Mouse (Mus musculus): Measurements from ENCODE around the gene Dnlz. TPM values are rescaled to one million over a fixed set of nuclear protein-coding genes. Genes with fewer than 3 reads are reported as not detected.

Dnlz gene
- polyA plus RNA-seq, 1 experiment from 2014 or later = 32.6 TPM

DNA sequence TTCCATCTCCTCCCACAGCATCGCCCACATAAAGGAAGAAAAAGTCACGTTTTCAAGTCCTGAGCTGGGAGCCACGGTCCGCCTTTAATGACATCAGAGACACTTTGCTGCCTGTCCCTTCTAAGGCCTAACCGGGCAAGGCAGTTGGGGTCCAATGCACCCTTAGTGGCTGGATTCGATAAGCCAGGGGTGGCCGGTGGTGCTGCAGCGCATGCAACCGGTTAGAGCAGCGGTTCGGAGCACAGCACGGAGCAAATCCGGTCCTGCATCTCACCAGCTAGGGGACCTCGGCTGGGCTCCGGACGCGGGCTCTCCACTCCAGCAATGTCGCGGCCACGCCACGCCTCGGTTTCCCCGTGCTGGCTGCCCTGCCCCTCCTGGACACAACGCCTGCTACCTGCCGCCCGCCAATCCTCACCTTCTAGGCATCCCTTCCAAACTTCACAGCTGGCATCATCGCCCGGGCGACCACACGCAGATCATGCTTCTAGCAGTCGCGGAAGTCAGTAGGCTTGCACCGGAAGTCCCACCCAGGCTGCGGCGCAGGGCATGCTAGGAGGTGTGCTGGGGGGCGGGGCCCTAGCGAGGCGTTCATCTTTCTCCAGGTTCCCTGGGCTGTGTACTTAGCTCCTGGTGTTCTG, 28.3 kb upstream of the Dnlz start, which contains the start of gene Snapc4:
TSS of gene Snapc4 (minus strand) at position 523 of the 641 bp plus-strand sequence.
- H3K9me3 ChIP-seq = no peaks in the 10 kb centered on the region
- under 1% methylated on average over 38 of the region's 38 CpGs for WGBS
- peaks cover 55% of the 10 kb centered on the region for H3K36me3 ChIP-seq

GRCm38 (mm10) chr2:26372396-26372795, 20.5 kb upstream of the Dnlz start:
- H3K36me3 ChIP-seq = peaks cover 92% of the 10 kb centered on the region
- no peak overlapping the region for H3K27ac ChIP-seq (replicated peaks)
- H3K27me3 ChIP-seq = no peaks in the 10 kb centered on the region
- no peak overlapping the region for H3K4me2 ChIP-seq
- H3K9me3 ChIP-seq = no peaks in the 10 kb centered on the region
- no peak overlapping the region for H3K9ac ChIP-seq
- ATAC-seq (ENCODE audit: low FRiP score, low read depth) = no peak
- H3K4me3 ChIP-seq = no peak overlapping the region
- H3K4me1 ChIP-seq (replicated peaks) = no peaks in the 10 kb centered on the region
- 96% methylated on average over 8 of the region's 8 CpGs for WGBS

More for the DNA sequence above, 28.3 kb upstream of the Dnlz start, which contains the start of gene Snapc4:
- Histone ChIP-seq H3K4me1 (replicated peaks) (peaks cover 18% of the 10 kb centered on the region), H3K27me3 (no peaks in the 10 kb centered on the region), H3K9ac (peak within 1 kb of the TSS; percentile 67), H3K27ac (replicated peaks) (peak within 1 kb of the TSS; percentile 68), H3K4me3 (peak within 1 kb of the TSS; percentile 71), H3K4me2 (peak within 1 kb of the TSS; percentile 85)
- peak; percentile 97 for ATAC-seq (ENCODE audit: low FRiP score, low read depth)

DNA sequence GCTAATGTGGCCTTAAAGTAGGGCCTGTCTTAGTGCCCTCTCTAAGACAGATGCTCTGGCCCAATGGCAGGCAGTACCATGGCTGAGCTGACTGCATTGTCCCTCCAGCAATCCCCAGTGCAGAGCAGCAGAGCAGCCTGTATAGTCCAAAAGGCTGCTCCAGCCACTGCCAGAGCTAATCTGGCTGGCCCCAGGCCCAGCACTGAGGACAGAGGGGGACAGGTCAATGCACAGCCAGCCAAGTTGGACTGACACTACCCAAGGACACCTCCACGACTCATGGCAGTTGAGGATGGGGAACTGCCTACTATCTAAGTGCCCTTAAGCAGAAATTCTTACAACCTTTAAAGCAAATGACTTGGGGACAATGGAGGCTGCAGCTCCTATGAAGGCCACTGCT, 16.7 kb upstream of the Dnlz start:
- Histone ChIP-seq H3K4me2 (no peak overlapping the region), H3K9me3 (no peaks in the 10 kb centered on the region), H3K36me3 (peaks cover 86% of the 10 kb centered on the region), H3K27ac (replicated peaks) (no peak overlapping the region), H3K4me1 (replicated peaks) (no peaks in the 10 kb centered on the region), H3K27me3 (no peaks in the 10 kb centered on the region), H3K9ac (no peak overlapping the region), H3K4me3 (no peak overlapping the region)
- 88% methylated on average over 1 of the region's 1 CpGs for WGBS
- no peak for ATAC-seq (ENCODE audit: low FRiP score, low read depth)

- H3K27me3 ChIP-seq = no peaks in the 10 kb centered on the region
- no peaks in the 10 kb centered on the region for H3K9me3 ChIP-seq
- peaks cover 84% of the 10 kb centered on the region for H3K36me3 ChIP-seq
- no peaks in the 10 kb centered on the region for H3K4me1 ChIP-seq (replicated peaks)
- no peak for ATAC-seq (ENCODE audit: low FRiP score, low read depth)
- H3K9ac ChIP-seq = no peak overlapping the region
- 97% methylated on average over 6 of the region's 6 CpGs for WGBS
- H3K27ac ChIP-seq (replicated peaks) = no peak overlapping the region
- H3K4me3 ChIP-seq = no peak overlapping the region
- H3K4me2 ChIP-seq = no peak overlapping the region
Observed at GRCm38 (mm10) chr2:26367911-26368310, 16.0 kb upstream of the Dnlz start.

- Histone ChIP-seq H3K4me3 (no peak overlapping the region), H3K36me3 (peaks cover 57% of the 10 kb centered on the region), H3K4me1 (replicated peaks) (no peaks in the 10 kb centered on the region), H3K9ac (no peak overlapping the region), H3K9me3 (no peaks in the 10 kb centered on the region), H3K27me3 (no peaks in the 10 kb centered on the region), H3K27ac (replicated peaks) (no peak overlapping the region), H3K4me2 (no peak overlapping the region)
- no peak for ATAC-seq (ENCODE audit: low FRiP score, low read depth)
- 79% methylated on average over 10 of the region's 10 CpGs for WGBS
Observed at GRCm38 (mm10) chr2:26364738-26365465, 13.0 kb upstream of the Dnlz start.

DNA sequence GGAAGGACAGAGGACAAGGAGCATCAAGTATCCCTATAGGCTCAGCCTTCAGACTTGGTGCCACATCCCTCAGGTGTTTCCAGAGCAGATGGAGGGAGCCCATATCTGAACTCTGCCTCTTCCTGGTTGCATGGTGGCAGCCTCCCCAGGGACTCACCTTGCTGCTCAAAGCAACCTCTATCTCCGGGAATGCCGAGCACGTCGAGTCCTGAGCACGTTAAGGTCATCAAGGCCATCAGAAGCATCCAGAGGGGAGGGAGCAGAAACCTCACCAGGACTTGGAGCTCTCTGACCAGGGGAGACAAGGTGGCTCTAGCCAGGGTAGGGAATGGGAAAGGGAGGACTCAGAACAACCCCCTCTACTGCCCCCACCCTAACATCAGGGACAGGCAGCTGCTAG, 11.6 kb upstream of the Dnlz start:
- Histone ChIP-seq H3K27ac (replicated peaks) (no peak overlapping the region), H3K4me3 (no peak overlapping the region), H3K9ac (no peak overlapping the region), H3K36me3 (peaks cover 45% of the 10 kb centered on the region), H3K4me1 (replicated peaks) (no peaks in the 10 kb centered on the region), H3K27me3 (no peaks in the 10 kb centered on the region), H3K9me3 (no peaks in the 10 kb centered on the region), H3K4me2 (no peak overlapping the region)
- no peak for ATAC-seq (ENCODE audit: low FRiP score, low read depth)
- 90% methylated on average over 5 of the region's 5 CpGs for WGBS

DNA sequence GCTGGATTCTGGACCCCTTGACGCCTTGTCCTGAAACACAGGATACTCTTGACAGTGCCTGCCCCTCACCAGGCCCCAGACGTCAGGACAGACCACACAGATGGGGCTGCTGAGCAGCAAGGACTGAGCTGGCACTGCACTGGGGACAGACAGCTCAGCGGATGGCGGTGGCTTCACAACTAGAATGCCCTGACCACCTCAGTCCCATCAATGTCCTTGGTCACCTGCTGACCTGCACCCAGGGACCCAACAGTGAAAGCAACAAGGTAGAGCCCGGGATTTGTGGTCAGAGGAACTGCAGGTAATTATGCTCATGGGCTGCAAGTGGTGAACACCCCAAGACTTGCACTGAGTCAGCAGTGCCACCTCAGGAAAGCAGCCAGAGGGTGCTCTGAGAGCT, 11.1 kb upstream of the Dnlz start:
- no peak overlapping the region for H3K9ac ChIP-seq
- H3K27me3 ChIP-seq = no peaks in the 10 kb centered on the region
- no peaks in the 10 kb centered on the region for H3K4me1 ChIP-seq (replicated peaks)
- peaks cover 40% of the 10 kb centered on the region for H3K36me3 ChIP-seq
- no peaks in the 10 kb centered on the region for H3K9me3 ChIP-seq
- ATAC-seq (ENCODE audit: low FRiP score, low read depth) = no peak
- H3K4me2 ChIP-seq = no peak overlapping the region
- no peak overlapping the region for H3K27ac ChIP-seq (replicated peaks)
- H3K4me3 ChIP-seq = no peak overlapping the region
- 84% methylated on average over 5 of the region's 5 CpGs for WGBS

DNA sequence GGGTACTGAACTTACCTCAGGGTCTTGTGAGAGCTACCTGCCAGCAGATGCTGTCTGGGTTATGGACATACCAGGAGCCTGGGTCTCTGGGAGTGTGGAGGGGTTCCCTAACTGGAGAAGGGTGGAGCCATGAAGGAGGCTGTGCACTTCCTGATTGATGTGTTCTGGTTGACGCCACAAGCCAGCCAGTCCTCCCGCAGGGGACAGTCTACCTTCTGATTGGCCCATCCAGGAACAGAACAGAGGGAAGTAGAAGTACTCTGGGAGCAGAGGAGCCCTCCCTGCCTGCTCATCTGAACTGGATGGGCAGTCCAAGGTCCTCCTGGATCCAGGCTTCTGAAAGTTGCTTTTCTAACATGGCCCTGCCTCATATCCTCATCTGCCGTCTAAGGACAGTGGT, 8.9 kb upstream of the Dnlz start, which contains the start of gene Card9:
TSS of gene Card9 (minus strand) at position 147 of the 400 bp plus-strand sequence.
- H3K9me3 ChIP-seq = no peaks in the 10 kb centered on the region
- H3K36me3 ChIP-seq = peaks cover 18% of the 10 kb centered on the region
- H3K4me3 ChIP-seq = no peak within 1 kb of the TSS
- 56% methylated on average over 3 of the region's 3 CpGs for WGBS
- H3K27me3 ChIP-seq = no peaks in the 10 kb centered on the region
- H3K4me2 ChIP-seq = no peak within 1 kb of the TSS
- H3K27ac ChIP-seq (replicated peaks) = no peak within 1 kb of the TSS
- no peaks in the 10 kb centered on the region for H3K4me1 ChIP-seq (replicated peaks)
- no peak for ATAC-seq (ENCODE audit: low FRiP score, low read depth)
- no peak within 1 kb of the TSS for H3K9ac ChIP-seq

- Histone ChIP-seq H3K9ac (no peak overlapping the region), H3K4me3 (no peak overlapping the region), H3K36me3 (peaks cover 12% of the 10 kb centered on the region), H3K27ac (replicated peaks) (no peak overlapping the region), H3K9me3 (no peaks in the 10 kb centered on the region), H3K4me2 (no peak overlapping the region), H3K4me1 (replicated peaks) (no peaks in the 10 kb centered on the region), H3K27me3 (no peaks in the 10 kb centered on the region)
- no peak for ATAC-seq (ENCODE audit: low FRiP score, low read depth)
- 87% methylated on average over 6 of the region's 6 CpGs for WGBS
Observed at GRCm38 (mm10) chr2:26359983-26360382, 8.1 kb upstream of the Dnlz start.

DNA sequence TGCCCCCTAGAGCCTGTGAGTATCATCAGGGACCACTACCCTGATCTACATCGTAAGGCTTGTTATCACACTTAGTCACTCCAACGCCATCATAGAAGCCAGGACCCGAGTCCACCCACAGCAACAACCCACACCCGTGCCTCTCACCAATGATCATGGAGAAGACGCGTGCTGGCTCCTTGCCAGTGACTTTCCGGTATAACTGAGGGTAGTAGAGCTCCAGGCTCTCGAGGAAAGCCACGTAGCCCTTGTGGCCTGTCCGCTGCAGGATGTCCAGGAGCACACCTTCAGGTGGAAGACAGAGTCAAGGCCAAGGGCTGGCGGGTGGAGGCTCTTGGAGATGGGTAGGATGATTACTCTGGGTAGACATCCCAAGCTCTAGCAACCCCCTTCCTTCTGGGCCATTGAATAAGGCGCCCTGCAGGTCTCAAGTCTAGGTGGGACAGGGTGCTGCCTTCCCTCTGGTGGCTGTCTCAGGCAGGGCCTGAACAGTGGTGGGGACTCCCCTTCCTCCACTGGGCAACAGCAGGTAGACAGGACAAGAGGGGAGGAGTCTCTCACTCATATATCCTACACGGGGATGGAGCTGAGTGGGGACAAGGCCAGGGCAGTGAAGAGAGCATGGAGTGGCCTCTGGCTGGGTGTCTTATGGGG, 6.9 kb upstream of the Dnlz start:
- Histone ChIP-seq H3K36me3 (peaks cover 5% of the 10 kb centered on the region; the same call in 1 of the 2 replicates), H3K27ac (replicated peaks) (no peak overlapping the region), H3K4me3 (no peak overlapping the region), H3K27me3 (no peaks in the 10 kb centered on the region), H3K9me3 (no peaks in the 10 kb centered on the region), H3K9ac (no peak overlapping the region), H3K4me2 (no peak overlapping the region), H3K4me1 (replicated peaks) (peaks cover under 1% of the 10 kb centered on the region; the same call in 1 of the 2 replicates)
- ATAC-seq (ENCODE audit: low FRiP score, low read depth) = no peak
- WGBS = 87% methylated on average over 13 of the region's 13 CpGs

GRCm38 (mm10) chr2:26357484-26357883, 5.6 kb upstream of the Dnlz start:
- Histone ChIP-seq H3K9ac (no peak overlapping the region), H3K4me3 (no peak overlapping the region), H3K4me2 (no peak overlapping the region), H3K9me3 (no peaks in the 10 kb centered on the region), H3K27me3 (no peaks in the 10 kb centered on the region), H3K4me1 (replicated peaks) (peaks cover 14% of the 10 kb centered on the region), H3K27ac (replicated peaks) (no peak overlapping the region), H3K36me3 (no peaks in the 10 kb centered on the region)
- ATAC-seq (ENCODE audit: low FRiP score, low read depth) = no peak
- 60% methylated on average over 15 of the region's 15 CpGs for WGBS

- WGBS = 82% methylated on average over 7 of the region's 7 CpGs
- H3K36me3 ChIP-seq = no peaks in the 10 kb centered on the region
- no peaks in the 10 kb centered on the region for H3K9me3 ChIP-seq
- H3K4me2 ChIP-seq = no peak overlapping the region
- H3K27ac ChIP-seq (replicated peaks) = no peak overlapping the region
- no peak for ATAC-seq (ENCODE audit: low FRiP score, low read depth)
- no peak overlapping the region for H3K9ac ChIP-seq
- no peaks in the 10 kb centered on the region for H3K27me3 ChIP-seq
- peaks cover 15% of the 10 kb centered on the region for H3K4me1 ChIP-seq (replicated peaks)
- no peak overlapping the region for H3K4me3 ChIP-seq
Observed at GRCm38 (mm10) chr2:26356678-26357077, 4.8 kb upstream of the Dnlz start.
